Comparison of ENCODE assay signal across 12 mouse cellular contexts in the genomic region with DNA sequence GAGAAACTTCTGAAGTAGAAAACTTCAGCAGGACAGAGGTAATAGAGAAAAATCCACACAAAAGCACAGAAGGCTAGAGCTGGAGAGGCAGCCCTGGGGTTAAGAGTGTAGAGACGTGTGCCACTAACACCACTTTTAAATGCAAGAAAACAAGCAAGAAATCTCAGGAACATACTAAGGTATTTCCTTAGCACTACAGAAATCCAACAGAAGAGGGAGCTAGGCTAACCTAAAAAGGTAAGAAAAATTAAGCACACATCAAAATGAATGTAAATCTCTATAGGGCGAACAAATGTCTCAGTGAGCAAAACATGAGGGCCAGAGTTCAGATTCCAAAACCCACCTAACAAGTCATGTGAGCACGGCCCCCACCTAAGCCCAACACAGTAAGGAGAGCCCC. TPM values are rescaled to one million over a fixed set of nuclear protein-coding genes. Genes with fewer than 3 reads are reported as not detected.
DNase-seq lines count a peak whose midpoint lies in the region; ATAC-seq and TF ChIP-seq lines count a peak whose summit lies in the region.
"Had no signal": no experiment of that assay in that cellular context is flagged by ENCODE, and none has a peak within 500 bp of the region (broad histone marks: within the 10 kb centered on the region; RNA-seq: fewer than 3 reads in every experiment).

No protein-coding gene starts in this region.

- H3K79me2 ChIP-seq in MEL (ENCODE audit: control insufficient read depth, insufficient read depth, low read length, poor library complexity) = no peaks in the 10 kb centered on the region

- TF ChIP-seq CTCF in heart, postnatal 0 days (IDR thresholded peaks at IDR 0.05; ENCODE audit: low read depth) = peak; percentile 34
- peak in 1 of 3 experiments; percentile 40; a peak in 2 of 6 replicates for TF ChIP-seq CTCF in MEL (IDR thresholded peaks at IDR 0.05 in 2 of 3, conservative IDR thresholded peaks at IDR 0.05 in 1 of 3; ENCODE audit: control insufficient read depth in 1 of 3, insufficient read depth in 1 of 3, low read depth in 2 of 3, low read length in 3 of 3, poor library complexity in 1 of 3, severe bottlenecking in 1 of 3)

- no peaks in the 10 kb centered on the region for H3K4me1 ChIP-seq in heart, postnatal 0 days (ENCODE audit: control insufficient read depth, insufficient read depth)
- no peaks in the 10 kb centered on the region for H3K4me1 ChIP-seq in heart, embryonic 10.5 days
- no peaks in the 10 kb centered on the region for H3K4me1 ChIP-seq in MEL (ENCODE audit: control insufficient read depth in 1 of 2, insufficient read depth in 2 of 2, low read length in 2 of 2)
- H3K4me1 ChIP-seq: heart, embryonic 15.5 days; midbrain, embryonic 12.5 days had no signal

- peak; percentile 8 for TF ChIP-seq RAD21 in MEL (IDR thresholded peaks at IDR 0.05; ENCODE audit: low read depth, low read length)

- no peak overlapping the region for H3K9ac ChIP-seq in heart, postnatal 0 days (replicated peaks; ENCODE audit: low read depth, low read length)
- H3K9ac ChIP-seq in MEL (ENCODE audit: control insufficient read depth, low read depth, low read length, poor library complexity, severe bottlenecking) = no peak overlapping the region
- H3K9ac ChIP-seq: heart, embryonic 15.5 days; midbrain, embryonic 12.5 days had no signal

- no peak overlapping the region for H3K4me2 ChIP-seq in heart, postnatal 0 days (ENCODE audit: low read depth, low read length)
- H3K4me2 ChIP-seq: heart, embryonic 15.5 days; midbrain, embryonic 12.5 days had no signal

- H3K27me3 ChIP-seq in heart, postnatal 0 days (ENCODE audit: control insufficient read depth, insufficient read depth, low read length) = no peaks in the 10 kb centered on the region
- H3K27me3 ChIP-seq in heart, embryonic 10.5 days (ENCODE audit: insufficient read depth, poor library complexity, severe bottlenecking) = no peaks in the 10 kb centered on the region
- no peaks in the 10 kb centered on the region for H3K27me3 ChIP-seq in MEL (ENCODE audit: control insufficient read depth in 1 of 2, insufficient read depth in 2 of 2, low read length in 2 of 2)
- H3K27me3 ChIP-seq: heart, embryonic 15.5 days; midbrain, embryonic 12.5 days had no signal

- DNase-seq in heart, postnatal 0 days (ENCODE audit: low spot score) = peak; percentile 13
- no peak for DNase-seq in heart, embryonic 10.5 days (ENCODE audit: low spot score)
- peak; percentile 30 for DNase-seq in lung, postnatal 36 days
- DNase-seq in lung, postnatal 14 days = no peak
- DNase-seq in MEL (ENCODE audit: low read depth, low spot score) = peak; percentile 34
- DNase-seq in naive thymus-derived CD4-positive, alpha-beta T cell, adult 2 months (ENCODE audit: low read depth) = peak; percentile 76
- no peak for DNase-seq in gastrocnemius, postnatal 14 days
- DNase-seq in left cerebral cortex, adult 11 months (ENCODE audit: low spot score) = no peak
- DNase-seq: left cerebral cortex, postnatal 4 days; lung, adult 18-20 months had no signal

- WGBS in heart, postnatal 0 days = 86% methylated on average over 3 of the region's 3 CpGs
- WGBS in heart, embryonic 10.5 days = 85% methylated on average over 3 of the region's 3 CpGs

- no peaks in the 10 kb centered on the region for H3K9me3 ChIP-seq in heart, postnatal 0 days (replicated peaks; ENCODE audit: control insufficient read depth, low read length)
- no peaks in the 10 kb centered on the region for H3K9me3 ChIP-seq in heart, embryonic 10.5 days
- H3K9me3 ChIP-seq in MEL (replicated peaks; ENCODE audit: insufficient read depth, low read length) = no peaks in the 10 kb centered on the region
- H3K9me3 ChIP-seq: heart, embryonic 15.5 days; midbrain, embryonic 12.5 days had no signal

- no peak for TF ChIP-seq EP300 in heart, postnatal 0 days (IDR thresholded peaks at IDR 0.05; ENCODE audit: low read depth)
- no peak for TF ChIP-seq EP300 in MEL (IDR thresholded peaks at IDR 0.05; ENCODE audit: low read depth in 1 of 2, low read length in 2 of 2)

- no peak for ATAC-seq in heart, postnatal 0 days (ENCODE audit: insufficient read depth, low read depth)

- peaks cover 47% of the 10 kb centered on the region for H3K36me3 ChIP-seq in heart, postnatal 0 days (replicated peaks; ENCODE audit: control insufficient read depth, insufficient read depth, low read length)
- H3K36me3 ChIP-seq in heart, embryonic 10.5 days = peaks cover 65% of the 10 kb centered on the region
- peaks cover 0 to 14% of the 10 kb centered on the region in 2 experiments; a peak in 2 of 4 replicates for H3K36me3 ChIP-seq in MEL (ENCODE audit: control insufficient read depth in 1 of 2, insufficient read depth in 2 of 2, low read length in 2 of 2)

- H3K4me3 ChIP-seq in heart, postnatal 0 days (ENCODE audit: low read depth, low read length) = no peak overlapping the region
- H3K4me3 ChIP-seq in heart, embryonic 10.5 days = no peak overlapping the region
- no peak overlapping the region for H3K4me3 ChIP-seq in MEL (ENCODE audit: control insufficient read depth in 1 of 2, insufficient read depth in 1 of 2, low read depth in 2 of 2, low read length in 2 of 2)
- H3K4me3 ChIP-seq: heart, embryonic 15.5 days; midbrain, embryonic 12.5 days had no signal

- H3K27ac ChIP-seq in heart, postnatal 0 days (ENCODE audit: low read depth) = no peak overlapping the region
- H3K27ac ChIP-seq in heart, embryonic 10.5 days = no peak overlapping the region
- no peak overlapping the region for H3K27ac ChIP-seq in MEL (ENCODE audit: control insufficient read depth, low read depth, low read length)
- H3K27ac ChIP-seq: heart, embryonic 15.5 days; midbrain, embryonic 12.5 days had no signal

- intact Hi-C loops in gastrocnemius, postnatal 14 days (cut with DNase I; ENCODE audit: low total_unique reads) = no loop called here

- no peak for TF ChIP-seq POLR2A in MEL (IDR thresholded peaks at IDR 0.05; ENCODE audit: control insufficient read depth in 1 of 2, insufficient read depth in 1 of 2, low read depth in 1 of 2, low read length in 2 of 2, poor library complexity in 1 of 2)

TF ChIP-seq in MEL, 35 proteins besides CTCF, POLR2A, EP300 and RAD21:
- no peak for TF ChIP-seq ZC3H11A (IDR thresholded peaks at IDR 0.05; ENCODE audit: low read depth, low read length)
- peak; percentile 46 for TF ChIP-seq SMC3 (IDR thresholded peaks at IDR 0.05; ENCODE audit: low read depth, low read length)
TF ChIP-seq in MEL: peak in this region for 1.

RNA-seq across cellular contexts. Expression of a gene that starts 19.9 kb away (rescaled TPM):
- total RNA-seq in heart, postnatal 0 days (2014; rRNA removed; ENCODE audit: low replicate concordance) = 26.7 and 58.0 TPM in 2 replicates
- polyA plus RNA-seq in heart, postnatal 0 days (2015; fragmentation: Nextera tagmentation; extraction: Ambion mirVana) = 15.4 and 16.0 TPM in 2 replicates
- polyA plus RNA-seq in heart, embryonic 10.5 days (2016; fragmentation: Nextera tagmentation; extraction: Ambion mirVana) = 45.8 and 51.9 TPM in 2 replicates
- 40.0 and 47.9 TPM in 2 replicates for total RNA-seq in MEL (2012; rRNA removed)
- 10 to 100 TPM; 33.8 to 98.3 TPM for polyA plus RNA-seq in MEL (2012; ENCODE audit: insufficient read depth in 1 of 2, insufficient read length in 2 of 2, low read depth in 1 of 2, low replicate concordance in 2 of 2, missing spikeins in 1 of 2)
- 10 to 100 TPM; 19.5 to 20.3 TPM for total RNA-seq in gastrocnemius, postnatal 14 days (2021)

RNA-seq across cellular contexts. Expression of a gene that starts 49.8 kb away (rescaled TPM):
- 5.7 and 12.9 TPM in 2 replicates for total RNA-seq in heart, postnatal 0 days (2014; rRNA removed; ENCODE audit: low replicate concordance)
- polyA plus RNA-seq in heart, postnatal 0 days (2015; fragmentation: Nextera tagmentation; extraction: Ambion mirVana) = 3.6 and 4.3 TPM in 2 replicates
- polyA plus RNA-seq in heart, embryonic 10.5 days (2016; fragmentation: Nextera tagmentation; extraction: Ambion mirVana) = 1.6 and 2.3 TPM in 2 replicates
- 0.92 and 1.3 TPM in 2 replicates for total RNA-seq in MEL (2012; rRNA removed)
- polyA plus RNA-seq in MEL (2012; ENCODE audit: insufficient read depth in 1 of 2, insufficient read length in 2 of 2, low read depth in 1 of 2, low replicate concordance in 2 of 2, missing spikeins in 1 of 2) = 1 to 10 TPM in 1 of 2 experiments, not detected in 1; 3.3 TPM
- total RNA-seq in gastrocnemius, postnatal 14 days (2021) = 1 to 10 TPM in 1 of 2 experiments, under 1 TPM in 1; 0.58 to 1.1 TPM

Comparison
In these comparisons a context has a peak if more than half of its experiments do, and no peak if none do; other contexts are left out.
1. DNase-seq: peak in heart, postnatal 0 days (single experiment), lung, postnatal 36 days (single experiment), MEL (single experiment) and naive thymus-derived CD4-positive, alpha-beta T cell, adult 2 months (single experiment); none in heart, embryonic 10.5 days (single experiment), lung, postnatal 14 days (single experiment), gastrocnemius, postnatal 14 days (single experiment) and left cerebral cortex, adult 11 months (single experiment).